Mouse (Mus musculus) embryo, embryonic 11 days (tissue): ENCODE data around the gene Atp5b.
"Not testable (repeated sequence)": the region's sequence is repeated elsewhere in the genome, so short reads cannot be mapped to it uniquely, and the experiment has no call there.

Source experiments
- DNase-seq: peaks from one replicate; pipeline ENCODE4 v3.0.0-alpha.2; 2015

Gene Atp5b

DNA sequence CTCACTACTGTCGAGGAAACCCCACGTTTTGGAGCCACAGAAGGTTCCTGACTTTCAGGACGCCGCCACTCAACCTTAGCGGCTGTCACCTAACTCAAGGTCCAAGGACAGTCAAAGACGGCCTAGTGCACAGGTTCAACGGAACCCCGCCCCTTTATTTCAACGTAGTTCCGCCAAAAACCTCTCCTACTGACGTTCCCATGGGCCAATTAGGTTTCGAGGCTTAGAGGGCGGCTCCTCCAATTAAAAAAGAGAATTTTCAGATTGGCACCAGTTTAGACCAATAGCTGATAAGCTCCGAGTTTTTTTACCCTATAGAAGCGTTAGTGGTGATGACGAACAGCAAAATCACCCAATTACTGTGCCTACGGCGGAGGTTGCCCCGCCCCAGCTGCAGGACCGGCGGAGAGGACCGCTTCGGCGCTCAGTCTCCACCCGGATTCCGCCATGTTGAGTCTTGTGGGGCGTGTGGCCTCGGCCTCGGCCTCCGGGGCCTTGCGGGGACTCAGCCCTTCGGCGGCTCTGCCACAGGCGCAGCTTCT, at the start of gene Atp5b:
Gene Atp5b, plus strand, starts transcription at position 394 of the 542 bp plus-strand sequence.
- peak; percentile 98 for DNase-seq

- peak; percentile 43 for DNase-seq
Measured at GRCm38 (mm10) chr10:128036746-128037425, 46.2 kb upstream of the Atp5b start.

GRCm38 (mm10) chr10:128037921-128038320, 45.2 kb upstream of the Atp5b start:
- no peak for DNase-seq

- no peak for DNase-seq
Measured at GRCm38 (mm10) chr10:128039167-128039566, 43.9 kb upstream of the Atp5b start.

- no peak for DNase-seq
Measured at GRCm38 (mm10) chr10:128039858-128040257, 43.2 kb upstream of the Atp5b start.

GRCm38 (mm10) chr10:128040293-128040692, 42.8 kb upstream of the Atp5b start:
- DNase-seq = no peak

GRCm38 (mm10) chr10:128041636-128042035, 41.4 kb upstream of the Atp5b start:
- DNase-seq = no peak

DNA sequence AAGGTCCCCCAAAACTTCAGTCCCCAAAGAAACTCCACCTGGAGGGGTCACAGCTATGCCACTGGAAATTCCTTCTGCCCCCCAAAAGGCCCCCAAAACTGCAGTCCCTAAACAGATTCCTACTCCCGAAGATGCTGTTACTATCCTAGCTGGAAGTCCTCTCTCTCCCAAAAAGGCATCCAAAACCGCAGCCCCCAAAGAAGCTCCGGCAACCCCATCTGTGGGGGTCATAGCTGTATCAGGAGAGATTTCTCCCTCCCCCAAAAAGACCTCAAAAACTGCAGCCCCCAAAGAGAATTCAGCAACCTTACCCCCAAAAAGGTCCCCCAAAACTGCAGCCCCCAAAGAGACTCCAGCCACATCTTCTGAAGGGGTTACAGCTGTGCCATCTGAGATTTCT, 40.6 kb upstream of the Atp5b start:
- no peak for DNase-seq

- DNase-seq = no peak
Measured at GRCm38 (mm10) chr10:128043041-128043835, 39.8 kb upstream of the Atp5b start.

DNA sequence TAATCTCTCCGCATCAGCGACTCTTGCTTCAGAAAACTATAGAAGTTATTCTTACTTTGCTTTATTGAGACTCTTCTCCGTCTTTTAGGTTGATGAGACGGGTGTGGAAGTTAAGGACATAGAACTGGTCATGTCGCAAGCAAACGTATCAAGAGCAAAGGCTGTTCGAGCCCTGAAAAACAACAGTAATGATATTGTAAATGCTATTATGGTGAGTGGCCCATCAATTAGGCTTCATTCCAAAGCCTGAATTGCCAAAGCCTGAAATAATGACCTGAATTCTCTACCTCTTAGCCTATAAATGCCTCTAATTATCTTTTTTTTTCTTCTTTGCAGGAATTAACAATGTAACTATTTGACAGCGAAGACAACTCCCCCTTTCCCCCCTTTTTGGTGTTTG, 34.9 kb upstream of the Atp5b start:
- DNase-seq = no peak

GRCm38 (mm10) chr10:128049741-128050140, 33.3 kb upstream of the Atp5b start:
- DNase-seq = no peak

GRCm38 (mm10) chr10:128050355-128050754, 32.7 kb upstream of the Atp5b start:
- DNase-seq = no peak

- DNase-seq = no peak
Measured at GRCm38 (mm10) chr10:128051589-128051988, 31.5 kb upstream of the Atp5b start.

- not testable (repeated sequence) for DNase-seq
Measured at GRCm38 (mm10) chr10:128052136-128052535, 30.9 kb upstream of the Atp5b start.

GRCm38 (mm10) chr10:128053001-128053400, 30.1 kb upstream of the Atp5b start:
- no peak for DNase-seq

DNA sequence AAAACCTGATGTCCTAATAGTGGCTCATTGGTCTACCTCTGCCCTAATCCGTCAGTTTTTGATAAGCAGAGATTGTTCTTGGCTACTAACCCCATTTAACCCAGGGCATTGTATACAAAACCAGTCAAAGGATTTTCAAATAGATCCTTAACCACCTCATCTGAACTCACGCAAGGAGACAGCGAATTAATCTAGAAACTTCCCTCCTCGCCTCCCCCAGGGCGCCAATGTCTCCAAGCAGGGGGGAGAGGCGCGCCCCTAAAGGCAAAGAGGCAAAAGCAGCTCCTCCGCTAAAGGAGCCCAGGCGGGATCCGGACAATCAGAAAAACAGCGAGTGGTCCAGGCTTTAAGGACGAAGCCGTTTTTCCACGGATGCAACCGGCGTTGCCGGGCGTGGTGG, 24.9 kb upstream of the Atp5b start:
- no peak for DNase-seq

DNA sequence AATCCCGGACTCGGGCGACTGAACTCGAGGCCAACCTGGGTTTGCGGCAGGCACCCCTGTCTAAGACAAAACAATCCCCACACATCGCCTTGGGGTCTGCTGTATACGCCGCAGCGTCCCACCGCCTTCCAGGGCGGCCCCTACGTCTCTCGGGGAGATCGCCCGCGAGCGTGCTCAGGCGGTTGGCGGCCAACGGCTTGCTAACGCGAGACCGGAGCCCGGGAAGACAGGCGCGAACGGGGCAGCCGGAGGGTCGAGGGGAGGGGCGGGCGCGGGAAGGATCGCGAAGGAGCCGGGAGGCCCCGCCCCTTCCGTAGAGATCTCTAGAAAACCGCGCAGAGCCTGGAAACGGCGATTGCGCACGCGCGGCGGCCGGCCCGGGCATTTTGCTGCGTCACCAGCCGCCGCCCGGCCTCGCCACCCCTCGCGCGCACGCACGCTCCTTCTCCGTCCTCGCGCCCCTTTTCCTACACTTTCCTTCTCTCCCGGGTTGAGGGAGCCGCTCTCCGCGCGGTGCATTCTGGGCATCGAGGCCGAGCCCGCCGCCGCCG, 24.4 kb upstream of the Atp5b start, which contains the start of gene Ptges3:
Gene Ptges3, plus strand, starts transcription at position 354 of the 551 bp plus-strand sequence.
- DNase-seq = peak; percentile 99

DNA sequence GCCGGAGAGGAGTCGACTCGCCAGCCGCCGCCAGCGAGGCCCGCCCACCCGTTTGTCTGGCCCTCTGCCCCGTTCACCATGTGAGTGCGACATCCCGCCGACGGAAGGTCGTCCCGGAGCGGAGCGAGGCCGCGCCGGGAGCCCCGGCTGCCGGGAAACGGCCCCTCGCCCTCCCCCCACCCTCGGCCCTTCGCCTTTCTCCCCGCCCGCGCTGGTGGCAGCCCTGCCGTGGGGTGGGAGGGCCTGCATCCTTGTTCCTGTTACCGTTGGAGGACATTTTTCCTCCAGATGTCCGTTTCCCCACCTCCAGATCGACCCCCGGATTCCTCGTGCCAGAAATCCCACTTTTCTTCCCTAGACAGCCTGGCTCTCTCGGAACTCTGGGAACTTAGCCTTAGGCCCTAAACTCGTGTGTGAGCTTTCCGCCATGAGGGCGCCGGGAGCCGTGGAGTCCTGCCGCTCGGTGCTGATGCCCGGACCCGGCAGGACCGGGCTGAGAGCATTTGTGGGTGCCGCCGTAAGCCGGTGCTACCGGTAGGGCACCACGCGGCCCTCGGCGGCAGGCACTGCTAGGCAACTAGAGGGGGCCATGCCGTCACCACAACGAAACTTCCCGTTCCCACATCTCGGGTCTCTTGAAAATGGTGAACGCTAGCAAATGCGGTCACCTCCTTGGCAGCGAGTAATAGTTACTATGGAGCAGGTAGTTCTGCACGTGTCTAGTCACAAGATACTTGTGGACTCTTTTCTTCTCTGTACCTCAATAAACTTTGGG, 23.7 kb upstream of the Atp5b start:
- peak; percentile 68 for DNase-seq

DNA sequence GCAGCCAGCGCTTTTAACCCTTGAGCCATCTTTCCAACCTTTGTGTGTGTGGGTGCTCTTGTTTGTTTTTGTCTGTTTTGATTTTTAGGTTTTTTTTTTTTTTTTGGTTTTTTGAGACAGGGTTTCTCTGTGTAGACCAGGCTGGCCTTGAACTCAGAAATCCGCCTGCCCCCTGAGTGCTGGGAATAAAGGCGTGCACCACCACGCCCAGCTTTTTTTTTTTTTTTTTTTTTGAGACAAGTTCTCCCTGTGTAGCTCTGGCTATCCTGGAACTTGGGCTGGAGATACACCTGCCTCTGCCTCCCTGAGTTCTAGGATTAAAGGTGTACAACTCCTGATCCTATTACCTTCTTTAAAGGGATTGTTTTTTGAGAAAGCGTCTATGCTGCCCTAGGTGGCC, 22.0 kb upstream of the Atp5b start:
- no peak for DNase-seq

DNA sequence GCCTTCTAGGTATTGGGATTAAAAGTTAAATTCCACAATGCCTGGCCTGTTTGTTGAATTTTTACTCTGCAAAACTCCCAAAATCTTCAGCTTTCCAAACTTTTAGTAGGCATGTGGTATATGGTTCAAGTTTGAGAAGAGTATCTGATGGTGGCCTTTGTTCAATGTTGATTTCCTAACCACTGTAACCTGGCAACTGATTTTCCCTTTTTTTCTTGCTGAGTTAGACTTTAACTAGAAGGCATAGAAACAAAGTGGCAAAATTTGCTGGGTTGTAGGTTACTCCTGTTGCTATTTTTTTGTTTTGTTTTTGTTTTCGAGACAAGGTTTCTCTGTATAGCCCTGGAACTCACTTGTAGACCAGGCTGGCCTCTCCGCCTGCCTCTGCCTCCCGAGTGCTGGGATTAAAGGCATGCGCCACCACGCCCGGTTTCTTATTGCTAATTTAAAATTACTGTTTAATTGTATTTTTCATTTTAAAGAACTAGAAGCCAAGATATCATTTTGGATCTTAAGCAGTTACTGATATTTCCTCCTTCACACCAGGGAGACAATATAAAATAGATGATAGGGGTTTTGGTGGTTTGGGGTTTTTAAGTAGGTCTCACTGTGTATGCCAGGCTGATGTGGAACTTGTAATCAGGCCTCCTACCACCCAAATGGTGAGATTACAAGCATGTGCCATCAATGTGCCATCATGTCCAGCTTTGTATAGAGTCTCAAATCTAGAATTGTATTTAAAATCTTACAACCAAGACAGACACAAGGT, 20.7 kb upstream of the Atp5b start:
- no peak for DNase-seq

GRCm38 (mm10) chr10:128066072-128066471, 17.0 kb upstream of the Atp5b start:
- DNase-seq = no peak

DNA sequence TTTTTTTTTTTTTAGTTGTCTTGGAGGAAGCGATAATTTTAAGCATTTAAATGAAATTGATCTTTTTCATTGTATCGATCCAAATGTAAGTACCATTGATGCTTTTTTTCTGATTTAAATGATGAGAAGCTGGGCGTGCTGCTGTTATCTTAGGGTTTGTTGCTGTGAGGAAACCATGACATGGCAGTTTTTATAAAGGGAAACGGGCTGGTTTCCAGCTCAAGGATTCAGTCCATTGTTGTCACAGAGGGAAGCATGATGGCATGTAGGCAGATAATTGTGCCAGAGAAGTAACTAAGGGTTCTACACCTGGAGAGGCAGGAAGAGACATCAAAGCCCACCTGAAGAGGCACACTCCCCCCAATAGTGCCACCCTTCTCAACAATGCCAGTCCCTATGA, 13.9 kb upstream of the Atp5b start:
- DNase-seq = no peak
